Mouse (Mus musculus): ENCODE data around the gene Rbm24.

Rbm24 gene

DNA sequence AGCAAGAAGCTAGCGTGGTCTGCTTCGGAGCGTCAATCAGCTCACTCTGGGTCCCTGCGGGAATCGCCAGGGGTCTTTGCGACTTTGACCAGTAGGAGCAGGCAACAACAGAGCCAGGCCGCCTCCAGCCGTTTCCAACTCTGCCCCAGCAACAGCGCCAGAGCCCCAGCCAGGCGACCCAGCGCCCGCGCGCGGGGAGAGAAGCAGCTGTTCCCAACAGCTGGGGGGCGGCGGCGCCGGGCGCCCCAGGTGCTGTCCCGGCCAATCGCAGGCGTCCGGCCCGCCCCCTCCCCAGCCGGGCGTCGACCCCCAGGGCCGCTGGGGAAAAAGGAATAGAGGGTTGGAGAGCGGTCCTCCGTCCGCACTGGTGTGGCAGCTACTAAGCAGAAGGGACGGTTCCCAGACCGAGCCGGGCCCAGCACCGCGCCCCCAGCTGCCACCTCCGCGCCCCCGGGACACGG is at the start of gene Rbm24:
Rbm24 (plus strand) TSS at position 294 of the 461 bp plus-strand sequence.
- DNase-seq (ENCODE audit: low spot score), result peak; percentile 44

DNA sequence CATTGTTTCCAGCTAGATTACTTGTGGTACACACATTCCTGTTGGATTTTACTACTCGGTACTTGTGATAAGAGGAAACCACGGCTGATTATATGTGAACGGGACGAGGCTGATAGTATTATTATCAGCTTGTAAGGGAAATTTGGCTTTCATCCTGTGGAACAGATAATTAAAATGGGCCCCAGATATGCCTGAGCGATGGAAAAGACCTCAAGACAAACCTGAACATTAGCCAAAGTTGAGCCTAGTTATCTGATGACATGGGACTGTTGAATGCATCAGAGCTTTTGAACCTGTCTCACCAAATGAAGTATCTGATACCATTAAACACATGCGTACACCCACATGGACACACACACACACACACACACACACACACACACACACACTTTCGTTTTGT is 45.4 kb upstream of the Rbm24 start:
- DNase-seq (ENCODE audit: low spot score), result no peak

DNA sequence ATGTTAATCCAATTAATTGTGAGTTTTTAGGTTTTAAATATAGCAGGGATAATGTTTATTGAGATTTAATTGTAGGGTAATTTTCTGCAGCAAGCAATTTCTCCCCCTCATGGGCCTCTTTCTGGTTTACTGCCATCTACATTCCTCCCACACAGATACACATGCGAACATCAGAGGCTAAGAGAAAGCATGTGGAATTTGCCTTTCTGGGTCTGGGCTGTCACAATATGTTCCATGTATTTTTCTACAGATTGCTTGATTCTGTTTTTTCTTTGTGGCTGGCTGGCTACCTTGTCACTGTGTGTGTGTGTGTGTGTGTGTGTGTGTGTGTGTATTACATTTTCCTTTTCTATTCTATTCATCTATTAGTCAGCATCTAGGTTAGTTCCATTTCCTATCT is 42.9 kb upstream of the Rbm24 start:
- DNase-seq (ENCODE audit: low spot score), result no peak

DNA sequence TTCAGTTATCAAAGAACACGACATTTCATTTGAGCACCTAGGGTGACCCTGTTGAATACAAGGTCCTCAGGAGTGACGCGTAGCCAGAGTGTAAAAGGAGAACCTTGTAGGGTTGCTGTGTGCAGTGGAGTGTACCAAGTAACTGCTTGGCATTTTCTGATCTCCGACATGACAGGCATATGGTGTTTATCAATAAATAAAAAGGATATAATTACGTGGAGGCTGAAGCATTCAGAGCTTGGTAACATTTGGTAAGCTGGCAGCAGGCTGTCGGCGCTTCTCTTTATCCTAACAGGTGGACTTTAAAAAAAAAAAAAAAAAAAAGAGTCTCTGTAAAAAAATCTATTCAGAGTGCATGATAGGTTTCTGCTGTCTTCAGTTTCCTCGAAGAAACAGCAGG is 30.8 kb upstream of the Rbm24 start:
- DNase-seq (ENCODE audit: low spot score), result no peak

DNA sequence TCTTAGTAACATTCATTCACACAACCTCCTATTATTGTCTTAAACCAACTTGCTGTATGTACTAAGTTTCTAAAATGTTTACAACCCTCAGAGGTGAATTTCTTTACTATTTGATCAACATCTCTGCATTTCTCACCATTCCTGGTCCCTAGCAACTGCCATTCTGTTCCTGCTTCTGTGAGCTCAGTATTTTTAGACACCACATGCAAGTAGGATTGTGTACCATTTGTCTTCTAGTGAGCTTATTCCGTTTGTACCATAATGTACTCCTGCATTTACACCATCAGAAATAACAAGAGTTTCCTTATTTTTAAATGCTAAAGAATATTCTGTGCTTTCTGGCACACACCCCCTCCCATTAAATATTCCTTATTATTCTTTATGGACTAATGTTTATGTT is 26.6 kb upstream of the Rbm24 start:
- DNase-seq (ENCODE audit: low spot score), result no peak

DNA sequence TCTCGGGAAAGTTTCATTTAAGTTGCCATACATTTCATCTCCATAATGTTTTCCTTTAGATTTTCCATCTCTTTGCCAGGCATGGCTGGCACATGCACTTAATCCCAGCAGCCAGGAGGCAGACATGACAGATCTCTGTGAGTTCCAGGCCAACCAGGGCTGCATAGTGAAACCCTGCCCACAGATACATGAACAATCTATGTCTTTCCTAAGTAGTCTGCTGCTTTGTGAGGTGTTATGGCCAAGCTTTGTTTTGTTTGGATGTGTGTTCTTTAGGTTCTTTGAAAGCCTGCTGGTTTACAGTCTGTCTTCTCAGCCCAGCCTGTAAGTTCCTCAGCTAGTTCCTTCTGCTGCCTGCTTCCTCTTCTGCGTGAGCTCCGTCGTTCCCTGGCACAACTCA is 25.3 kb upstream of the Rbm24 start:
- no peak for DNase-seq (ENCODE audit: low spot score)

DNA sequence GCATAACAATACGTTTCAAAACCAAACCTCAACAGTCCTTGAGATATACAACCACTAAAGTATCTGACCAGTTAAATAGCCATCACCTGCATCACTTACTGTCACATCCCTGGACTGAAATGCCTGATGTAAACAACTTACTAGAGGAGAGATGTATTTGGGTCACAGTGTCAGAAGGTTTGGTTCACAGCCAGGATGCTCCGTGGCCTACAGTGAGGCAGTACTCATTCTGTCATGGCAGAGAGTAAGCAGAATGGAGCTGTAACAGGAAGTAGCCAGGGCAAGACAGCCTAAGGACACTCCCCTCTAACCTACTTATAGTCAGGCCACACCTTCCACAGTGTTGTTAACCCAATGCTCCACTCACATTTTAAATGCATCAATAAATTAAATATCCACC is 24.3 kb upstream of the Rbm24 start:
- no peak for DNase-seq (ENCODE audit: low spot score)

DNA sequence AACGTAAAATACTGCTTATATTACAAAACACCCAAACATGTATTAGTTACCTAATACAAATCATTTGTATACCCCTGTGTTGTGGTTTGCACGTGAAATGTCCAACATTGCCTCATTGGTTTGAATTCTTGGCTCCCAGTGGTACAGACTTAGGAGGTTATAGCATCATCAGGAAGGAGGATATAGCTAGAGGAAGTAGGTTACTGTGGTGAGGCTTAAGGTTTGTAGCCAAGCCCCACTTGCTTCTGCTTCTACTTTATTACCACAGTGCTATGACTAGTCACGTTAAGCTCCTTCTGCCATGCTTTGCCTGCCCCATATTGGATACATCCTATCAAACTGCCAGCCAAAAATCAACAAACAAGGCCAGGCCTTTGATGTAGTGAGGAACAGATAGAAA is 21.0 kb upstream of the Rbm24 start:
- DNase-seq (ENCODE audit: low spot score), result no peak

DNA sequence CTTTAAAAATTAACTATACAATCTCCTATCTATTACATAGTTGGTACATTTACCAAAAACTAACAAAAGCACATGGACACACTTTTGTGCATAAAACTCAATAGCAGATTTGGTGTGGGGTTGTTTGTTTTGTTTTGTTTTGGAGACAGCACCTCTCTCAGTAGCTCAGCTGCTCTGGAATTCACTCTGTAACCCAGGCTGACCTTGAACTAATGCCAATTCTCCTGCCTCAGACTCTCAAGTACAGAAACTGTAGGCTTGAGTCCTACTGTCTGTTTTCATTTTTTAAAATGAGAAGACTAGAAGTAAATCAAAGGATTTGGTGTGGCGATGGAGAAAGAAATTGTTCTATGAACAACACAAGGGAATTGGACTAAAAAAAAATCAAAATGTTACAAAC is 11.1 kb upstream of the Rbm24 start:
- DNase-seq (ENCODE audit: low spot score), result no peak

DNA sequence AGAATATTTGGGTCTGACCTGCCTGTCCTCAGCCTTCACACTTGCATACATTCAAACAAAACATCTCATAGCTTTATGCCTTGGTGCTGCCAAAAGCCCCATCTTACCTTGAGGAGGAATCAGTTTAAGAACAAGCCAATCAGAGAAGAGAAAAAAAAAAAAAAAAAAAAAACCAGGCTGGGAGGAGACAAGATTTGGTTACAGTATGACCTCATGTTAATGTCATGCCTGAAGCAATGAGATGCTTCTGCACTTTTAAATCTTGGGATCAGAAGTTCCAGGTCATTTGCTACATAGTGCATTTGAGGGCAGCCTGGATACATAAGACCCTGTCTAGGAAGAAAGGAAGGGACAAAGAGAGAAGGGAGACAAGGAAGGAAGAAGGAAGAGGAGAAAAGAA is 6.0 kb upstream of the Rbm24 start:
- DNase-seq (ENCODE audit: low spot score), result no peak

DNA sequence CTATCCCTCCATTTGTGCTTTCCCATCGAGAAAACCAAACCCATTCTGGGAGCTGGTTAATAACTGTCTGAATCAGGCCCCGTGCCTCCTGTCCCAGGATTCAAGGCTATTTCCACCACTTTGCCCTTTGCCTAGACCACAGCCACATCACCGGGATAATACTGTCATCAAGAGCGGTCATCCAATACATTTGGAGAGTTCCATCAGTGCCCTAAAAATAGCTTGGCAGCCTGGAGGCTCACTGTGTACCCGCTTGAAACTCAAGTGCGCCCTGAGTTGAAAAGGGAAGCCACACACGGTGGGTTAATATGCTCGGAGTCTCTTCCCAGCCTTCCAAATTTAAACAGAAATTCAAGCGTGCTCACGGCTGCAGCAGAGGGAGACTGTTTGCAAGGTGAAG is 4.6 kb upstream of the Rbm24 start:
- no peak for DNase-seq (ENCODE audit: low spot score)

DNA sequence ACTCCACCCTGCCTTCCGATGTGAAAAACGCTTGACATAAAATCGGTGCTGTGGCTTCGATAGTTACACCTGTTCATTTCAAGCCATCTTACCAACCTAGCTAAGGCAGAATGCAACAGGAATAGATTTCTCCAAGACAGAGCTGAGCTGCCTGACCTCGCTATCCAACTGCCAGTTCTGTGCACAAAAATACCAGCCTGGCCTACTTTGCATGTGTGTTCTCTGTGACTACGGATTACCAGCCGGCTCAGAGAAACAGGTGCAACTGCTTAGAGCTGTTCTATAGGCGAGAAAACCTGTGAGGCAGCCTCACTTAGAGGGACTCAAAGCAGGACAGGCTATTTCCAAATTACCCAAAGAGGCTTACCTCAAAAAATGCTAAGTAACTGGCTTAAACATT is 4.2 kb upstream of the Rbm24 start:
- no peak for DNase-seq (ENCODE audit: low spot score)

DNA sequence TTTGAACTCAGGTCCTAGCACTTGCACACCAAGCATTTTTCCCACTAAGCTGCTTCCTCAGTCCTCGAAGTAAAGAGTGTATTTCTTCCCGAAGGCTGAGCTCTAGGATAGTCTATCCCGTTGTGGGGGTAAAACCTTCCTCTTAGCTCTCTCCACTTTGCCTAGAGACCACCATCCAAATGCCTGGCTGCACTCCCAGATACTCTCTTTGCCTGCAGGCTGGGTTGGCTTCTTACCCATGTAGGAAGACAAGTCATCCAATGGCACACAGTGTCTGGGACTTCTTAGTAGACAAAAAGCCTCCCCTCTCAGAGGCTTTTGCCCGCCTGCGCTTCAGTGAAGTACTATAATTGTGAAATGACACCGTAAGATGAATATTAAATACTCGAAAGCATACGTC is 2.2 kb upstream of the Rbm24 start:
- DNase-seq (ENCODE audit: low spot score), result no peak

DNA sequence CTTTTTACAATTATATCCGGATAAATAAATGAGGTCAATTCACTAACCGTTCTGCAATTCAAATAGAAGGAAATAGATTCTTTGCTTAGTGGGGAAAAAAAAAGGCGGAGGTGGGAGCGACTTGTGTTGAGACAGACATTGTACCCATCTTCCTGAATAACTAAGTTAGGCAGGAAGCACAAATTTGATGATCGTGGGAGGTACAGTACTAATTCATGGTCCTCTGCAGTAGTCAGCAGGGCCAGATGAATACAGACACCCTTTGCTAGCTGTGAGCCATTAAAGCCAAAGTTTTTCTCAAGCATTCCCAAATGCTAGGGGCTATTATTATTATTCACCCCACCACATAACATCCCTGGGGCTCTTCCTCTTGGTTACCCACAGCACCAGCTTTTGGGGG is 640 bp upstream of the Rbm24 start:
- DNase-seq (ENCODE audit: low spot score), result no peak

DNA sequence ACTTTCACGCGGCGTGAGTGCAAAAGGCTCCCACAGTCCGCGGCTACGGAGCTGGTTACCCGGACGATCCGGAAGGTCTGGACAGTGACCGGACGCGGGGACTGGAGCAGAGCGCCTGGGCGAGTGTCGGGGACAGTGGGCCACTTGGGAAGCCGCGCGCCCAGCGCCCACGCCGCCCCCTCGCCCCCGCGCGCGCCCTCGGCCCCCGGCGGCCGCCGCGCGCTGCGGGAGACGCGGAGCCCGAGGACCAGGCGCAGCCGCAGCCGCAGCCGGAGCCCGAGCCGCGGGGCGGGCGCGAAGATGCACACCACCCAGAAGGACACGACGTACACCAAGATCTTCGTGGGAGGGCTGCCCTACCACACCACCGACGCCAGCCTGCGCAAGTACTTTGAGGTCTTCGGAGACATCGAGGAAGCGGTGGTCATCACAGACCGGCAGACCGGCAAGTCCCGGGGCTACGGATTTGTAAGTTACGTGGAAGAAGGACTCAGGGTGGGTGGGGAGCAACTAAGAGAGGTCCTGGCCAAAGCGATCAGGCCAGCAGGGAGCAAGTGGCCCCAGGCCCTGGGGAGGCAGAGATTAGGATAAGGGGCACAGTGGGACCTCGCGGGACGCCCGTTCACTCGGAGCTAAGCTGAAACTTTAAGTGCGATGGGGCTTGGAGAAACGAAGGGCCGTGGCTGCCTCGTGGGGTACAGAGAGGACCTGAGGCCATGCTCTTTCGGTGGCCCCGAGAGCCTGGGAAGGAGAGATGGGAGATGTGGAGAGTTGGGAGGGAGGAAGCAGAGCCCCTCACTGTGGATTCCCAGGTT is 704 bp downstream of the Rbm24 start:
- DNase-seq (ENCODE audit: low spot score), result peak; percentile 10

DNA sequence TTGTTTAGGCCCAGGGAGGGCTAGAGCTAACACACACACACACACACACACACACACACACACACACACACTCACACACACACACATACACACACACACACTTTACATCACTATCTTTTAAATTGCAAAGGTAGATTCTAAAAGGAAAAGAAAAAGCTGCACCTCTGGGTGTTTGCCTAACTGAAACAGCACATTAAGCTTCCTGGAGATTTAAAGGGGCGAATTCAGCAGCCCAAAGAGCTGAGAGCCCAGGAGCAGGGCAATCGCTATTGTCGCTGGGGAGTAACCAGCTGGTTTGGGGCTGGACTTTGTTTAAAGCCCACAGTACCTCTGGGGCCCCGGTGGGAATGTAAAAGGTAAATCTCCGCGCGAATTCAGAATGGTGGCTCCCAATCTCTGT is 1.4 kb downstream of the Rbm24 start:
- DNase-seq (ENCODE audit: low spot score), result no peak

DNA sequence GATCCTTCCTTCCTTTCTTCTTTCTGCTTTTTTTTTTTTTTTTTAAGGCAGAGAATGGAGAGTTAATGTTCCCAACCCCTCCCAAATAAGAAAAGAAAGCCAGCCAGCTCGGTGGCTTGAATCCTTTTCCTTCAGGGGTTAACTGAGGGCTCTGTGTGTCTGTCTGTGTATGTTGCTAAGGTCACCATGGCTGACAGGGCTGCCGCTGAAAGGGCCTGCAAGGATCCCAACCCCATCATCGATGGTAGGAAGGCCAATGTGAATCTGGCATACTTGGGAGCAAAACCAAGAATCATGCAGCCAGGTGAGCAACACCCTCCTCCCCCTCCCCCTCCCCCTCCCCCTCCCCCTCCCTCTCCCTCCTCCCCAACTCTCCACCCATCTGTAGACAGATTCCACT is 1.9 kb downstream of the Rbm24 start:
- DNase-seq (ENCODE audit: low spot score), result no peak

DNA sequence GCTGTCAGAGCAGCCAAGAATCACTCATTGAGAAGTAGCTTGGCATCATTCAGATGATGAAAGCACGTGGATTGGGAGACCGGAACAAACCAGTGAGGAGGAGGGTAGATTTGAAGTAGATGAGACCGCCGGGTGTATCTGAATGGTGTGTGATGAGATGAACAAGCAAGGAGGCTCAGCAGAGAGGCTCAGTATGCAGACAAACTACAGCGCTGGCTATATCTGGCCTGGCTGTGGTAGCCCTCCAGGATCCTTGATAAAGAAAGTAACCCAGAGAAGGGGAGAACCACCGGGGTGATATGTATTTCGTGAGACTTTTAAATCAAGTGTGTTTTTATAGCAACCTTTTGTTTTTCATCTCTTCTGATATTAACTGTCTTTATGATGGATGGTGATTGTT is 5.6 kb downstream of the Rbm24 start:
- no peak for DNase-seq (ENCODE audit: low spot score)

DNA sequence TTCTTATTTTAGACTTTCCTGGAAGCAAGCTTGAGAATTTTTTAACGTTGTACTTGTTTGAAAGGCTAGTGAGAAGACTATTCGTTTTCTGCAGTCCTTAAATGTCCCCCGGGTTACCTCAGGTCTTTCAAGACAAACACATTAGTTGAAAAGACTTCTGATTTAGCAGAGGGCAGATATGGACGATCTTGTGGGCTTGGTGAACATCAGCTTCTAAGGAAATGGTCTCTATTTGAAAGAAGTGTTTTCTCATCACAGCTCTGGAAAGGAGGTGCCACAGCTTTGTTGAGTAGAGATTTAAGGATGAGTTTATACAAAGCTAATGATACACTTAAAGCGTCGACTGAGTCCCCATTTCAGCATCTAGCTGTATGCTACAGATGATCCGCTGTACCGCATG is 6.1 kb downstream of the Rbm24 start:
- DNase-seq (ENCODE audit: low spot score), result no peak

DNA sequence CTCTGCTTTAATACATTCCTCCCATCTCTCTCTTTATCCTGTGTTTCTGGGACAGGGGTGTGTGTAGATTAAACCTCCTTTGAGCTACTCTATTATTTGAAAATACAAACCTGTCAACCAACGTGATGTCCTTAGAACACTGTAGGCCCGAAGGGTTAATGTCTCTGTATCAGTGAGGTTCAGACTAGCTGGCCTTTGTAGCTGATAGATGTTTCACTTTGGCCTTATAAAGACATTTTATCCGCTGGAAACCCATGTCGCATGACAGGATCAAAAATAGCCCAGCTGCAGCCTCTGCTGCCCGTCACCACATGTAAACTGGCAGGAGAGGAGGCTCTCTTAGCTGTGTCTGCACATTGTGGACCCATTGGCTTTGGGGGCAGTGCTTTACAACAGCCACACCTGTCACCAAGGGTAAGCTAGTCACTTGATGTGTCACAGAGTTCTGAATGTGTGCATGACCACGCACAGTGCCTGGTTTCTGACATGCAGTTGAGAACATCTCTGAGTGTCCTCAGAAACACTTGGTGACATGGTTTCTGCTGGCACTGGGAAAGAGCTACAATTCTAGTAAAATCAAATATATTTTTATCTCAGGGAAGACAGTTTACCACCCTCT is 8.5 kb downstream of the Rbm24 start:
- DNase-seq (ENCODE audit: low spot score), result no peak

DNA sequence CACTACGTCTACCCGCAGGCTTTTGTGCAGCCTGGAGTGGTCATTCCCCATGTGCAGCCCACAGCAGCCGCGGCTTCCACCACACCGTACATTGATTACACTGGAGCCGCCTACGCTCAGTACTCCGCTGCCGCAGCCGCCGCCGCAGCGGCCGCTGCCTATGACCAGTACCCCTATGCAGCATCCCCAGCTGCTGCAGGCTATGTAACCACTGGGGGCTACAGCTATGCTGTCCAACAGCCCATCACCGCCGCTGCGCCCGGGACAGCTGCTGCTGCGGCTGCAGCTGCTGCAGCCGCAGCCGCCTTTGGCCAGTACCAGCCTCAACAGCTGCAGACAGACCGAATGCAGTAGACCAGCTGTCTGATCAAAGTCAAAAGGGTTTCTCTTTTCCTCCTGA is 10.7 kb downstream of the Rbm24 start:
- DNase-seq (ENCODE audit: low spot score), result no peak

DNA sequence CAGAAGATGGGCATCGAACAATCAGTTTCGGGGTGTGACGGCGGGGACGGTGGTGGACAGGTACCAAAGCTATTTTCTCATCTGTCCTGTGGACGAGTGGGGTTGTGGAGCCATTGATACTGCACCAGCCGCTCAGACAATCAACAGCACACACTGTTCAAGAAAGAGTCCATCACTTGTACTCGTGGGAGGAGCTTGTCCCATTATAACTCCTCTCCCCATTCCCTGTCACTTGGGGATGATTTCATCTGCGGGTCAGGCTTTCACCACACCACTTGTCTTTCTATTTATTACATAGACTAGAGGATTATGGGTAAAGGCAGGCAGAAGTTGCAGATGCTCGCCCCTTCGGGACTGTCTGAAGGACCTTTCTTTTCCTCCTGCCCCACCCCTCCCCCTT is 11.6 kb downstream of the Rbm24 start:
- DNase-seq (ENCODE audit: low spot score), result no peak

DNA sequence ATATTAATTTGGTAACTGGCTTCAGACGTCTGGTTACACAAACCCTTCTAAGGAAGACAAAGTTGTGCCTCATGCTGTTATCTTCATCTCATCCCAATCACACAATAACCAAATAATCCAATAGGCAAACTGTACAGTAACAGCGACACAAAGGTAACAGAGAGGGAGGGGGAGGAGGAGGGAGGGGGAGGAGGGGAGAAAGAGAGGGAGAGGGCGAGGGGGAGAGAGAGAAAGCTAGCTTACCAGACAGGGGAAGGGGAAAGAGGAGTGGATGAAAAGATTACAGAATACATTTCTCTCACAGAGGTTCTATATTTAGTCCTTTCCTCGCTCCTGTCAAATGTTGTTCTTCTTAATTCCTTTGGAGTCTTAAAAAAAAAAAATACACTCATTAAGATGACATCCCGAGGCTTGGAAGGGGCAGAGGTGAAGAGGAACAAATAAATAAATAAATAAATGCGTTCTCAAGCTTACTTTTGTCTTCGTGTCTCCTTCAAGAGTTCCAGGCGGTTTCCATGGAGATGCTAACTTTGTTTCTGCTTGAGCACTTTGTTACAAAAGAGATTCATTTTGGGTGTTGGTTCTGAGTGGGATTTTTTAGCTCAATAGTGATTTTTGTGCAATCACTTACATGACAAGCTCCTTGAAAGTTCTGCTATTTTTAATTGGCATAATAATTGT is 15.8 kb downstream of the Rbm24 start:
- no peak for DNase-seq (ENCODE audit: low spot score)

Data from ovary, postnatal 14 days (tissue).